Mouse (Mus musculus) hindbrain, embryonic 13.5 days (tissue): ENCODE results near the gene Nedd8. TPM values are rescaled to one million over a fixed set of nuclear protein-coding genes. Genes with fewer than 3 reads are reported as not detected.

Experiments
- ATAC-seq: fragments of 200-750 bp; cut with Nextera tagmentation; 2 replicates; pipeline ENCODE4 v1.8.0; 2017; ENCODE audit warnings: moderate TSS enrichment; ENCODE audit not compliant: low FRiP score
- H3K27ac ChIP-seq: fragments of 300-500 bp; sonication (generic); 2 replicates; pipeline ENCODE4 v1.5.1; 2015; ENCODE audit warnings: inconsistent platforms, mild to moderate bottlenecking, moderate library complexity
- H3K27me3 ChIP-seq: fragments of 300-500 bp; sonication (generic); 2 replicates; pipeline ENCODE4 v1.6.1; 2015; ENCODE audit warnings: mild to moderate bottlenecking, inconsistent platforms
- H3K36me3 ChIP-seq: fragments of 300-500 bp; sonication (generic); 2 replicates; pipeline ENCODE4 v1.6.1; 2015; ENCODE audit warnings: mild to moderate bottlenecking, inconsistent platforms
- H3K4me1 ChIP-seq: fragments of 300-500 bp; sonication (generic); replicated peaks from 2 replicates; pipeline ENCODE4 v1.6.1; 2015; ENCODE audit warnings: inconsistent platforms
- H3K4me2 ChIP-seq: fragments of 300-500 bp; sonication (generic); 2 replicates; pipeline ENCODE4 v1.6.1; 2015; ENCODE audit warnings: inconsistent platforms, mild to moderate bottlenecking, moderate library complexity
- H3K4me3 ChIP-seq: fragments of 300-500 bp; sonication (generic); 2 replicates; pipeline ENCODE4 v1.5.1; 2015; ENCODE audit warnings: mild to moderate bottlenecking, inconsistent platforms
- H3K9ac ChIP-seq: fragments of 300-500 bp; sonication (generic); 2 replicates; pipeline ENCODE4 v1.6.1; 2015; ENCODE audit warnings: mild to moderate bottlenecking, inconsistent platforms
- H3K9me3 ChIP-seq: fragments of 300-500 bp; sonication (generic); 2 replicates; pipeline ENCODE4 v1.6.1; 2016; ENCODE audit warnings: inconsistent platforms
- WGBS: fragments of 180-500 bp; shearing (Covaris S2); methylation state at CpG from one replicate; pipeline ENCODE4 v1.1.7; 2015; 5-methylcytosine and 5-hydroxymethylcytosine counted together
- polyA plus RNA-seq: library from polyadenylated mRNA; unstranded; fragments of >200 nt; fragmentation: Nextera tagmentation; extraction: Ambion mirVana; gene quantifications from 2 replicates; pipeline ENCODE4 v1.2.1, GENCODE M21; 2015

Nedd8 gene
- polyA plus RNA-seq, 1 experiment from 2014 or later, result 628 TPM

GRCm38 (mm10) chr14:55706051-55706600, 34.2 kb upstream of the Nedd8 start:
- no peak for ATAC-seq
- no peak overlapping the region for H3K27ac ChIP-seq
- H3K36me3 ChIP-seq, result no peaks in the 10 kb centered on the region
- 90% methylated on average over 8 of the region's 8 CpGs for WGBS
- H3K9ac ChIP-seq, result no peak overlapping the region
- no peaks in the 10 kb centered on the region for H3K4me1 ChIP-seq
- H3K9me3 ChIP-seq, result no peaks in the 10 kb centered on the region
- no peak overlapping the region for H3K4me2 ChIP-seq
- no peak overlapping the region for H3K4me3 ChIP-seq
- H3K27me3 ChIP-seq, result 0 out of 2 replicates have a peak, but pooled peaks cover 3% of the 10 kb centered on the region

- Histone ChIP-seq H3K27me3 (0 out of 2 replicates have a peak, but pooled peaks cover 9% of the 10 kb centered on the region), H3K27ac (no peak overlapping the region), H3K4me1 (no peaks in the 10 kb centered on the region), H3K4me2 (no peak overlapping the region), H3K36me3 (no peaks in the 10 kb centered on the region), H3K9me3 (no peaks in the 10 kb centered on the region), H3K9ac (no peak overlapping the region), H3K4me3 (no peak overlapping the region)
- ATAC-seq, result no peak
- 69% methylated on average over 6 of the region's 6 CpGs for WGBS
Observed at GRCm38 (mm10) chr14:55702761-55703160, 30.8 kb upstream of the Nedd8 start.

- no peak overlapping the region for H3K4me3 ChIP-seq
- no peaks in the 10 kb centered on the region for H3K9me3 ChIP-seq
- H3K4me2 ChIP-seq, result no peak overlapping the region
- 73% methylated on average over 9 of the region's 9 CpGs for WGBS
- no peak overlapping the region for H3K27ac ChIP-seq
- 0 out of 2 replicates have a peak, but pooled peaks cover 9% of the 10 kb centered on the region for H3K27me3 ChIP-seq
- no peaks in the 10 kb centered on the region for H3K36me3 ChIP-seq
- no peak overlapping the region for H3K9ac ChIP-seq
- no peak for ATAC-seq
- no peaks in the 10 kb centered on the region for H3K4me1 ChIP-seq
Observed at GRCm38 (mm10) chr14:55701131-55701530, 29.2 kb upstream of the Nedd8 start.

GRCm38 (mm10) chr14:55697226-55697625, 25.3 kb upstream of the Nedd8 start:
- H3K27ac ChIP-seq, result no peak overlapping the region
- H3K4me1 ChIP-seq, result no peaks in the 10 kb centered on the region
- H3K4me2 ChIP-seq, result no peak overlapping the region
- no peak overlapping the region for H3K9ac ChIP-seq
- H3K9me3 ChIP-seq, result no peaks in the 10 kb centered on the region
- 90% methylated on average over 4 of the region's 4 CpGs for WGBS
- ATAC-seq, result no peak
- H3K36me3 ChIP-seq, result no peaks in the 10 kb centered on the region
- 0 out of 2 replicates have a peak, but pooled peaks cover 9% of the 10 kb centered on the region for H3K27me3 ChIP-seq
- H3K4me3 ChIP-seq, result no peak overlapping the region

- Histone ChIP-seq H3K4me1 (no peaks in the 10 kb centered on the region), H3K36me3 (no peaks in the 10 kb centered on the region)
- ATAC-seq, result no peak
Observed at GRCm38 (mm10) chr14:55689433-55689832, 17.5 kb upstream of the Nedd8 start.

GRCm38 (mm10) chr14:55682118-55682493, 10.2 kb upstream of the Nedd8 start:
- H3K4me3 ChIP-seq, result peak overlapping the region; percentile 73
- H3K27ac ChIP-seq, result 0 out of 2 replicates have a peak overlapping the region, but pooled peaks have one; percentile 74
- H3K4me1 ChIP-seq, result peaks cover 13% of the 10 kb centered on the region
- peak overlapping the region; percentile 63 for H3K9ac ChIP-seq
- H3K4me2 ChIP-seq, result peak overlapping the region; percentile 78
- H3K27me3 ChIP-seq, result peaks cover 4% of the 10 kb centered on the region; the same call in 1 of the 2 replicates
- 16% methylated on average over 3 of the region's 3 CpGs for WGBS
- H3K9me3 ChIP-seq, result no peaks in the 10 kb centered on the region
- ATAC-seq, result no peak; the same call in 1 of the 2 replicates
- peaks cover 31% of the 10 kb centered on the region for H3K36me3 ChIP-seq

More at GRCm38 (mm10) chr14:55689433-55689832, 17.5 kb upstream of the Nedd8 start:
- no peak overlapping the region for H3K4me3 ChIP-seq
- H3K9ac ChIP-seq, result no peak overlapping the region
- no peaks in the 10 kb centered on the region for H3K9me3 ChIP-seq
- 79% methylated on average over 10 of the region's 10 CpGs for WGBS
- H3K27ac ChIP-seq, result no peak overlapping the region
- peaks cover 4% of the 10 kb centered on the region; the same call in 1 of the 2 replicates for H3K27me3 ChIP-seq
- no peak overlapping the region for H3K4me2 ChIP-seq

GRCm38 (mm10) chr14:55681160-55682117, 9.5 kb upstream of the Nedd8 start, which contains the start of gene Tinf2:
Gene Tinf2, minus strand, starts transcription at chr14:55681820.
- peaks cover 13% of the 10 kb centered on the region for H3K4me1 ChIP-seq
- peak within 1 kb of the TSS; percentile 74 for H3K27ac ChIP-seq
- peaks cover 4% of the 10 kb centered on the region; the same call in 1 of the 2 replicates for H3K27me3 ChIP-seq
- peak within 1 kb of the TSS; percentile 78 for H3K4me2 ChIP-seq
- peaks cover 38% of the 10 kb centered on the region for H3K36me3 ChIP-seq
- no peaks in the 10 kb centered on the region for H3K9me3 ChIP-seq
- peak within 1 kb of the TSS; percentile 81 for H3K9ac ChIP-seq
- WGBS, result under 1% methylated on average over 65 of the region's 66 CpGs
- peak; percentile 99 for ATAC-seq
- peak within 1 kb of the TSS; percentile 73 for H3K4me3 ChIP-seq

GRCm38 (mm10) chr14:55677615-55678014, 5.7 kb upstream of the Nedd8 start:
- no peak for ATAC-seq
- Histone ChIP-seq H3K27ac (no peak overlapping the region), H3K36me3 (peaks cover 50% of the 10 kb centered on the region), H3K4me2 (no peak overlapping the region), H3K4me1 (peaks cover 17% of the 10 kb centered on the region), H3K9ac (no peak overlapping the region), H3K9me3 (no peaks in the 10 kb centered on the region), H3K27me3 (no peaks in the 10 kb centered on the region), H3K4me3 (no peak overlapping the region)
- 86% methylated on average over 4 of the region's 4 CpGs for WGBS

- peak overlapping the region; percentile 97 for H3K4me2 ChIP-seq
- peaks cover 33% of the 10 kb centered on the region for H3K36me3 ChIP-seq
- peak overlapping the region; percentile 70 for H3K9ac ChIP-seq
- no peaks in the 10 kb centered on the region for H3K27me3 ChIP-seq
- no peak for ATAC-seq
- WGBS, result 87% methylated on average over 7 of the region's 7 CpGs
- no peaks in the 10 kb centered on the region for H3K9me3 ChIP-seq
- peak overlapping the region; percentile 93 for H3K27ac ChIP-seq
- peak overlapping the region; percentile 62 for H3K4me3 ChIP-seq
- peaks cover 37% of the 10 kb centered on the region for H3K4me1 ChIP-seq
Observed at GRCm38 (mm10) chr14:55672741-55673060, 777 bp upstream of the Nedd8 start.

- Histone ChIP-seq H3K27ac (peak overlapping the region; percentile 93), H3K9ac (peak overlapping the region; percentile 86), H3K27me3 (no peaks in the 10 kb centered on the region), H3K9me3 (no peaks in the 10 kb centered on the region), H3K36me3 (peaks cover 20% of the 10 kb centered on the region), H3K4me2 (peak overlapping the region; percentile 97), H3K4me1 (peaks cover 37% of the 10 kb centered on the region), H3K4me3 (peak overlapping the region; percentile 62)
- 0% methylated on average over 12 of the region's 12 CpGs for WGBS
- peak; percentile 72 for ATAC-seq
Observed at GRCm38 (mm10) chr14:55671486-55671832, 465 bp downstream of the Nedd8 start.

GRCm38 (mm10) chr14:55660636-55661035, 11.3 kb downstream of the Nedd8 start:
- 0 out of 2 replicates have a peak overlapping the region, but pooled peaks have one; percentile 81 for H3K9ac ChIP-seq
- peak overlapping the region; percentile 64 for H3K4me2 ChIP-seq
- WGBS, result 48% methylated on average over 2 of the region's 2 CpGs
- ATAC-seq, result peak; percentile 50
- peaks cover 33% of the 10 kb centered on the region for H3K36me3 ChIP-seq
- no peak overlapping the region; the same call in 1 of the 2 replicates for H3K27ac ChIP-seq
- peaks cover 15% of the 10 kb centered on the region for H3K4me1 ChIP-seq
- no peaks in the 10 kb centered on the region for H3K9me3 ChIP-seq
- no peaks in the 10 kb centered on the region for H3K27me3 ChIP-seq
- H3K4me3 ChIP-seq, result peak overlapping the region; percentile 69

- peaks cover 15% of the 10 kb centered on the region for H3K4me1 ChIP-seq
- ATAC-seq, result peak; percentile 96
- no peaks in the 10 kb centered on the region for H3K9me3 ChIP-seq
- H3K27me3 ChIP-seq, result no peaks in the 10 kb centered on the region
- peak within 1 kb of the TSS; percentile 69 for H3K4me3 ChIP-seq
- H3K4me2 ChIP-seq, result peak within 1 kb of the TSS; percentile 64
- H3K36me3 ChIP-seq, result peaks cover 31% of the 10 kb centered on the region
- peak within 1 kb of the TSS; percentile 81 for H3K9ac ChIP-seq
- under 1% methylated on average over 39 of the region's 39 CpGs for WGBS
- H3K27ac ChIP-seq, result peak within 1 kb of the TSS; percentile 88
Observed at GRCm38 (mm10) chr14:55659960-55660573, 11.9 kb downstream of the Nedd8 start, which contains the start of gene Mdp1. Gene Mdp1, minus strand, starts transcription at chr14:55660508.
